Mouse (Mus musculus): ENCODE measurements around the gene Wasf2.
"Not testable (repeated sequence)": the region's sequence is repeated elsewhere in the genome, so short reads cannot be mapped to it uniquely, and the experiment has no call there.

The Wasf2 gene

GRCm38 (mm10) chr4:133129931-133130889 lies at the start of gene Wasf2:
TSS of gene Wasf2 (plus strand) at chr4:133130505.
- DNase-seq (ENCODE audit: low spot score): peak; percentile 89

- no peak for DNase-seq (ENCODE audit: low spot score)
Measured at GRCm38 (mm10) chr4:133080862-133081261, 49.4 kb upstream of the Wasf2 start.

- DNase-seq (ENCODE audit: low spot score): no peak
Measured at GRCm38 (mm10) chr4:133082216-133082773, 48.0 kb upstream of the Wasf2 start.

GRCm38 (mm10) chr4:133083991-133084861 lies 46.1 kb upstream of the Wasf2 start:
- peak; percentile 69 for DNase-seq (ENCODE audit: low spot score)

GRCm38 (mm10) chr4:133085011-133085782 lies 45.1 kb upstream of the Wasf2 start:
- DNase-seq (ENCODE audit: low spot score): peak; percentile 69

- no peak for DNase-seq (ENCODE audit: low spot score)
Measured at GRCm38 (mm10) chr4:133085783-133086342, 44.4 kb upstream of the Wasf2 start.

- DNase-seq (ENCODE audit: low spot score): no peak
Measured at GRCm38 (mm10) chr4:133087177-133087714, 43.1 kb upstream of the Wasf2 start.

- DNase-seq (ENCODE audit: low spot score): no peak
Measured at GRCm38 (mm10) chr4:133087835-133088234, 42.5 kb upstream of the Wasf2 start.

GRCm38 (mm10) chr4:133089319-133089718 lies 41.0 kb upstream of the Wasf2 start:
- DNase-seq (ENCODE audit: low spot score): no peak

- DNase-seq (ENCODE audit: low spot score): no peak
Measured at GRCm38 (mm10) chr4:133089802-133090201, 40.5 kb upstream of the Wasf2 start.

GRCm38 (mm10) chr4:133090276-133090719 lies 40.0 kb upstream of the Wasf2 start:
- DNase-seq (ENCODE audit: low spot score): no peak

GRCm38 (mm10) chr4:133090720-133091458 lies 39.4 kb upstream of the Wasf2 start:
- no peak for DNase-seq (ENCODE audit: low spot score)

GRCm38 (mm10) chr4:133091459-133091785 lies 38.9 kb upstream of the Wasf2 start:
- DNase-seq (ENCODE audit: low spot score): no peak

GRCm38 (mm10) chr4:133092453-133092901 lies 37.8 kb upstream of the Wasf2 start:
- DNase-seq (ENCODE audit: low spot score): peak; percentile 54

GRCm38 (mm10) chr4:133093056-133093455 lies 37.2 kb upstream of the Wasf2 start:
- DNase-seq (ENCODE audit: low spot score): no peak

- no peak for DNase-seq (ENCODE audit: low spot score)
Measured at GRCm38 (mm10) chr4:133093481-133094033, 36.7 kb upstream of the Wasf2 start.

- no peak for DNase-seq (ENCODE audit: low spot score)
Measured at GRCm38 (mm10) chr4:133094255-133094654, 36.0 kb upstream of the Wasf2 start.

- peak; percentile 72 for DNase-seq (ENCODE audit: low spot score)
Measured at GRCm38 (mm10) chr4:133094936-133095733, 35.2 kb upstream of the Wasf2 start.

- not testable (repeated sequence) for DNase-seq (ENCODE audit: low spot score)
Measured at GRCm38 (mm10) chr4:133095734-133096065, 34.6 kb upstream of the Wasf2 start.
